Mouse (Mus musculus) forebrain, embryonic 11.5 days (tissue): ENCODE data around the gene Arhgef33. TPM values are rescaled to one million over a fixed set of nuclear protein-coding genes. Genes with fewer than 3 reads are reported as not detected.
A peak's percentile ranks its signal among the peaks of the same experiment; 100 is the strongest.
"Not testable (repeated sequence)": the region's sequence is repeated elsewhere in the genome, so short reads cannot be mapped to it uniquely, and the experiment has no call there.

ENCODE experiments used
- ATAC-seq: fragments of 200-750 bp; cut with Nextera tagmentation; replicated peaks from 2 replicates; pipeline ENCODE4 v1.8.0; 2017; ENCODE audit warnings: moderate TSS enrichment; ENCODE audit not compliant: low FRiP score
- DNase-seq: peaks from one replicate; pipeline ENCODE4 v3.0.0-alpha.2; 2017; ENCODE audit warnings: low spot score
- H3K27ac ChIP-seq: fragments of 300-500 bp; sonication (generic); 2 replicates; pipeline ENCODE4 v1.5.1; 2014; ENCODE audit warnings: low read depth, low read length
- H3K27me3 ChIP-seq: fragments of 300-500 bp; sonication (generic); 2 replicates; pipeline ENCODE4 v1.6.1; 2014; ENCODE audit warnings: mild to moderate bottlenecking, low read length, mixed read lengths; ENCODE audit not compliant: control insufficient read depth, insufficient read depth
- H3K36me3 ChIP-seq: fragments of 300-500 bp; sonication (generic); 2 replicates; pipeline ENCODE4 v1.6.1; 2014; ENCODE audit warnings: mild to moderate bottlenecking, low read length, moderate library complexity, mixed read lengths; ENCODE audit not compliant: control insufficient read depth, insufficient read depth
- H3K4me1 ChIP-seq: fragments of 300-500 bp; sonication (generic); replicated peaks from 2 replicates; pipeline ENCODE4 v1.6.1; 2014; ENCODE audit warnings: low read length, mixed read lengths; ENCODE audit not compliant: control insufficient read depth, insufficient read depth
- H3K4me2 ChIP-seq: fragments of 300-500 bp; sonication (generic); 2 replicates; pipeline ENCODE4 v1.6.1; 2014; ENCODE audit warnings: low read depth, mild to moderate bottlenecking, low read length, moderate library complexity, mixed read lengths; ENCODE audit not compliant: severe bottlenecking
- H3K4me3 ChIP-seq: fragments of 300-500 bp; sonication (generic); 2 replicates; pipeline ENCODE4 v1.5.1; 2014; ENCODE audit warnings: low read depth, low read length
- H3K9ac ChIP-seq: fragments of 300-500 bp; sonication (generic); 2 replicates; pipeline ENCODE4 v1.6.1; 2014; ENCODE audit warnings: low read length
- H3K9me3 ChIP-seq: fragments of 300-500 bp; sonication (generic); 2 replicates; pipeline ENCODE4 v1.6.1; 2016; ENCODE audit warnings: low read length, mixed read lengths; ENCODE audit not compliant: control insufficient read depth
- WGBS: fragments of 180-500 bp; shearing (Covaris S2); extraction: QIAGEN DNeasy Blood & Tissue Kit; methylation state at CpG from one replicate; pipeline ENCODE4 v1.1.7; 2014; 5-methylcytosine and 5-hydroxymethylcytosine counted together
- polyA plus RNA-seq: library from polyadenylated mRNA; unstranded; fragments of >200 nt; fragmentation: Nextera tagmentation; extraction: Ambion mirVana; gene quantifications from 2 replicates; pipeline ENCODE4 v1.2.1, GENCODE M21; 2014

The Arhgef33 gene
- polyA plus RNA-seq, 1 experiment from 2014 or later: 0.21 TPM

- ATAC-seq (no peak), DNase-seq (no peak)
- H3K27ac ChIP-seq: no peak overlapping the region
- H3K27me3 ChIP-seq: no peaks in the 10 kb centered on the region
- 88% methylated on average over 8 of the region's 8 CpGs for WGBS
- H3K9ac ChIP-seq: no peak overlapping the region
- H3K9me3 ChIP-seq: no peaks in the 10 kb centered on the region
- H3K4me1 ChIP-seq: no peaks in the 10 kb centered on the region
- H3K36me3 ChIP-seq: no peaks in the 10 kb centered on the region
- no peak overlapping the region for H3K4me2 ChIP-seq
- no peak overlapping the region for H3K4me3 ChIP-seq
These were observed 53.0 kb downstream of the Arhgef33 start for GRCm38 (mm10) chr17:80360245-80360644.

GRCm38 (mm10) chr17:80367276-80367675 is 60.1 kb downstream of the Arhgef33 start:
- DNase-seq (no peak), ATAC-seq (no peak)
- H3K9ac ChIP-seq: no peak overlapping the region
- H3K36me3 ChIP-seq: no peaks in the 10 kb centered on the region
- H3K4me1 ChIP-seq: no peaks in the 10 kb centered on the region
- 89% methylated on average over 5 of the region's 5 CpGs for WGBS
- H3K4me2 ChIP-seq: no peak overlapping the region
- no peaks in the 10 kb centered on the region for H3K27me3 ChIP-seq
- H3K4me3 ChIP-seq: no peak overlapping the region
- H3K9me3 ChIP-seq: no peaks in the 10 kb centered on the region; the same call in 1 of the 2 replicates
- H3K27ac ChIP-seq: no peak overlapping the region

- Histone ChIP-seq H3K9ac (no peak overlapping the region), H3K27me3 (no peaks in the 10 kb centered on the region), H3K4me2 (no peak overlapping the region), H3K4me3 (no peak overlapping the region), H3K36me3 (no peaks in the 10 kb centered on the region), H3K27ac (no peak overlapping the region), H3K9me3 (no peaks in the 10 kb centered on the region; the same call in 1 of the 2 replicates), H3K4me1 (peaks cover 5% of the 10 kb centered on the region; the same call in 1 of the 2 replicates)
- no peak for ATAC-seq
- 83% methylated on average over 9 of the region's 9 CpGs for WGBS
- DNase-seq: no peak
These were observed 61.4 kb downstream of the Arhgef33 start for GRCm38 (mm10) chr17:80368606-80369005.

- H3K27ac ChIP-seq: no peak within 1 kb of the TSS
- peak within 1 kb of the TSS; percentile 89 for H3K4me2 ChIP-seq
- DNase-seq (peak; percentile 94), ATAC-seq (peak; percentile 99)
- peak within 1 kb of the TSS; percentile 75 for H3K9ac ChIP-seq
- H3K4me3 ChIP-seq: peak within 1 kb of the TSS; percentile 38
- WGBS: 6% methylated on average over 95 of the region's 102 CpGs
- H3K27me3 ChIP-seq: peaks cover 5% of the 10 kb centered on the region; the same call in 1 of the 2 replicates
- peaks cover 5% of the 10 kb centered on the region; the same call in 1 of the 2 replicates for H3K4me1 ChIP-seq
- H3K36me3 ChIP-seq: no peaks in the 10 kb centered on the region
- no peaks in the 10 kb centered on the region; the same call in 1 of the 2 replicates for H3K9me3 ChIP-seq
These were observed 66.0 kb downstream of the Arhgef33 start, which contains the start of gene Gm10190 for GRCm38 (mm10) chr17:80372989-80373725. TSS of gene Gm10190 (minus strand) at chr17:80373541.

- H3K27me3 ChIP-seq: peaks cover 5% of the 10 kb centered on the region; the same call in 1 of the 2 replicates
- H3K4me2 ChIP-seq: peak overlapping the region; percentile 89
- ATAC-seq (peak; percentile 87), DNase-seq (no peak)
- peak overlapping the region; percentile 75 for H3K9ac ChIP-seq
- WGBS: 19% methylated on average over 29 of the region's 29 CpGs
- H3K4me1 ChIP-seq: peaks cover 5% of the 10 kb centered on the region; the same call in 1 of the 2 replicates
- H3K9me3 ChIP-seq: no peaks in the 10 kb centered on the region
- H3K27ac ChIP-seq: no peak overlapping the region
- no peaks in the 10 kb centered on the region for H3K36me3 ChIP-seq
- peak overlapping the region; percentile 38 for H3K4me3 ChIP-seq
These were observed 66.5 kb downstream of the Arhgef33 start for GRCm38 (mm10) chr17:80373726-80374096.

GRCm38 (mm10) chr17:80378386-80378785 is 71.2 kb downstream of the Arhgef33 start:
- not testable (repeated sequence) for H3K27ac ChIP-seq, H3K4me2 ChIP-seq, H3K36me3 ChIP-seq, H3K27me3 ChIP-seq, DNase-seq, H3K9ac ChIP-seq, ATAC-seq, H3K9me3 ChIP-seq, H3K4me3 ChIP-seq, H3K4me1 ChIP-seq

- Histone ChIP-seq H3K36me3 (no peaks in the 10 kb centered on the region), H3K9ac (no peak overlapping the region), H3K9me3 (no peaks in the 10 kb centered on the region), H3K4me3 (no peak overlapping the region), H3K4me2 (no peak overlapping the region), H3K27ac (no peak overlapping the region), H3K4me1 (no peaks in the 10 kb centered on the region), H3K27me3 (no peaks in the 10 kb centered on the region)
- DNase-seq (no peak), ATAC-seq (no peak)
- WGBS: 74% methylated on average over 1 of the region's 1 CpGs
These were observed 78.5 kb downstream of the Arhgef33 start for GRCm38 (mm10) chr17:80385671-80386070.

GRCm38 (mm10) chr17:80390024-80390423 is 82.8 kb downstream of the Arhgef33 start:
- H3K27ac ChIP-seq: no peak overlapping the region
- 70% methylated on average over 10 of the region's 10 CpGs for WGBS
- no peak overlapping the region for H3K9ac ChIP-seq
- H3K27me3 ChIP-seq: no peaks in the 10 kb centered on the region
- no peaks in the 10 kb centered on the region for H3K36me3 ChIP-seq
- no peak overlapping the region for H3K4me2 ChIP-seq
- DNase-seq: no peak
- no peak for ATAC-seq
- no peak overlapping the region for H3K4me3 ChIP-seq
- H3K4me1 ChIP-seq: 0 out of 2 replicates have a peak, but pooled peaks cover 4% of the 10 kb centered on the region
- no peaks in the 10 kb centered on the region for H3K9me3 ChIP-seq
